Mouse (Mus musculus): ENCODE measurements around the gene Cpne4.

GRCm38 (mm10) chr9:105049636-105050035, 502.6 kb downstream of the Cpne4 start:
- TF ChIP-seq POLR2A (IDR thresholded peaks at IDR 0.05; ENCODE audit: insufficient read depth, low read depth, low read length), result no peak
- TF ChIP-seq CTCF (IDR thresholded peaks at IDR 0.05; ENCODE audit: insufficient read depth, low read depth, low read length), result no peak

All from olfactory bulb, adult 2 months (tissue).